Mouse (Mus musculus) neural tube, embryonic 10.5 days (tissue): ENCODE measurements around the gene Ptpn1.

Experiments used
- DNase-seq: peaks from one replicate; pipeline ENCODE4 v3.0.0-alpha.2; 2017; ENCODE audit warnings: low spot score; ENCODE audit errors: extremely low spot score

The Ptpn1 gene

GRCm38 (mm10) chr2:168005616-168006015 lies 73.8 kb downstream of the Ptpn1 start:
- no peak for DNase-seq

DNA sequence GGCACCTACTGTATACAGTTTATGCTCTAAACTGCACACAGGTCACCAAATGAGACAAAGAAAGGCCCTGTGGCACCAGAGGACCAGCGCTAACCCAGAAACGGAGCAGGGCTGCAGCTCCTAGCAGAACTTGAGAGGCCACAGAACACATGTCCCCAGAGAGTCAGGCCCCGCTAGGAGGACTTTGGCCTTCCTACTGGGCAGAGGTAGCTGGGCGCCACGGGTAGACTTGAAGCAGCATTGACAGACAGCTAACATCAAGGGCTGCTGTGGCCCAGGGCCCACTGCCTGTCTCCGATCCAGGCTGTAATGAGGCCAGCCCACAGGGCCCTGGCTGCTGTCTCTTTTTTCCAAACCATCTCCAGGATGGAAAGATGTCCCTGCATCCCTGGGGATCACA lies 74.6 kb downstream of the Ptpn1 start:
- DNase-seq: no peak

- DNase-seq: peak; percentile 26
Measured at GRCm38 (mm10) chr2:168008132-168008531, 76.3 kb downstream of the Ptpn1 start.

DNA sequence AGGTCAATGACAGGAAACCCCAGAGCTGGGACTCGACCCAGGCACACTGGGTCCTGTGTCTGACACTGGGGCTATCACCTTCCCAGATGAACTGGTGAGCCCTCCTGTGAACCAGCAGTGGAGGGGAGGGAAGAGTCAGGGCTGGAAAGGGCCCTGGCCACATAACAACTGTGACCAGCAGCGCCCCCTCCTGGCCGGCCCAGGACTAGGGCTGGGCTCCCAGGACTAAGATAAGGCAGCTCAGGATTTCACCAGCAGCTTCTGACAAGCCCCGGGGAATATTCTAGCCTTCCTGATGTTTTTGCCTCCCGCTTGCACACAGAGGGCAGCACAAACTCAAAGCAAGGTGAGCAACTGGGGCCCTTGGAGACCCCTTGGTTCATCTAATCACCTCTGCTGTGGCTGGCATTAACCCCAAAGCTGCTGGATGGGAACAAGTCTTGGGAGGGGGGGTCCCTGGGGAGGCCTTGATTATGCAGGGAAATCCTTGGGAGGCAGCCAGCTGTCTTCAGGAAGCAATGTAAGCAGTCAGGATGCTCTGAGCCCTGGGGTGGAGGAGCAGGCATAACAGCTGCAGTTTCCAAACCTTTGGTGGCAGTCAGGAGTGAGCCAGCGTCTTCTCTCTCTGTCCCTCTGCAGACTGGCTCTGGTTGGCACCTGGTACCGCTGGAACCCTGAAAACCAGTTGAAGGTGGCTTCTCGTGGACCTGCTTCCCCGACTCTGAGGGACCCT lies 78.2 kb downstream of the Ptpn1 start, which contains the start of gene Ripor3:
Ripor3 (minus strand) TSS at position 683 of the 733 bp plus-strand sequence.
- peak; percentile 74 for DNase-seq

GRCm38 (mm10) chr2:168010893-168011292 lies 79.0 kb downstream of the Ptpn1 start:
- DNase-seq: no peak

DNA sequence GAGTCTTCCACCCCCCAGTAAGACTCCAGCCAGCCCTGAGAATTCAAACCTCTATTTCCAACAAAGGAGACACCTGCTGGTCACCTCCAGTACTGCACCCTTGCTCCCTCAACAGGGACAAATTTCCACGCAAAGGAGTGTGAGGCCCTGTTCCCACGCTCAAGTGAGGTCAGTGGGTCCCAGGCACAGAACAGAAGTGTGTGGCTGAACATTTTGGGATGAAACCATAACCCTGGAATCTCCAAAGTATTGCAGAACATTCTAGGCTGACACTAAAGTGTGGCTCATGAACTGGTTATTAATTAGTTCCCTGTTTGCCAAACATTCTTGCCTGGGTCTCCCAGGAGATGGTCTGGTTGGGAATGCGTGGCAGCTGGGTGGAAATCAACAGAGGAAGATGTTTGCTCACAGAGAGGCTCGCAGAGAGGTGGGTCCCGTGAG lies 85.1 kb downstream of the Ptpn1 start:
- peak; percentile 69 for DNase-seq

GRCm38 (mm10) chr2:168019201-168019715 lies 87.4 kb downstream of the Ptpn1 start:
- DNase-seq: no peak

DNA sequence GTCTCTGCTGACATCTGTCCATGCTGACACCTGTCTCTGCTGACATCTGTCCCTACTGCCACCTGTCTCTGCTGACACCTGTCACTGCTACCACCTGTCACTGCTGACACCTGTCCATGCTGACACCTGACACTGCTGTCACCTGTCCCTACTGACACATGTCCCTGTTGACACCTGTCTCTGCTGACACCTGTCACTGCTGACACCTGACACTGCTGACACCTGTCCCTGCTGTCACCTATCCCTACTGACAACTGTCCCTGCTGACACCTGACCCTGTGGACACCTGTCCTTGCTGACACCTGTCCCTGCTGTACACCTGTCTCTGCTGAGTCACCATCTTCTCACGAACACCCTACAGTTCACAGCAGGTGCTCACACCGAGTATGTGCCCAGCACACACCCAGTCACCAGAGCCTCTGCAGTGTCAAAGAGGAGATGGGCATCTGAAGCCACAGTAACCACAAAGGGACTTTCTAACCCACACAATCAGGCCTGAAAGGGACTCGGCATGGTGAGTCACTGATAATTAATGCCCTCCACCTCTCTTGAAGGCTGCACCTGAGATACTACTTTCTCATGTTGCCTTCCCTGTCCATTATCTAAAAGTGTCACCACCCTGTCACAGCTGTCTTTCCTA lies 92.0 kb downstream of the Ptpn1 start:
- DNase-seq: no peak

DNA sequence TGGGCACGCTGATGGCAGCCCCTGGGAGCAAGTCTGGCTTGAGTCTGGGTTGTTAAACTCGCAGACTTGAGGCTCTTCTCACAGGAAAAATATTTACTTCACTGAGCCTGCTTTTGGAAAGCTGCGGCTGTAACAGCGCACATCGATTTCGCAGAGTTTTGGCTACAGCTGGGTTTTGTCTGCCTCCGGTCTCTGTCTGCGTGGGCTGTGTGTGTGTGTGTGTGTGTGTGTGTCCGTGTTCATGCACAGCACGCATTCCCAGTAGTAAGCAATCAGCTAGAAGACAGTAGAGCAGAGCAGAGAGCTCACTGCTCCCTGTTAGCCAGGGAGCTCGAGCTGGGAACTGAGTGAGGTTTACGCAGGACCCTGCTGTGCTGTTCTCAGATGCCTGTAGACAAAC lies 93.3 kb downstream of the Ptpn1 start:
- no peak for DNase-seq

GRCm38 (mm10) chr2:168025882-168026281 lies 94.0 kb downstream of the Ptpn1 start:
- DNase-seq: no peak

- no peak for DNase-seq
Measured at GRCm38 (mm10) chr2:168026467-168026866, 94.6 kb downstream of the Ptpn1 start.

GRCm38 (mm10) chr2:168028376-168028775 lies 96.5 kb downstream of the Ptpn1 start:
- DNase-seq: no peak
